Mouse (Mus musculus): ENCODE results near the gene Rnd1. TPM values are rescaled to one million over a fixed set of nuclear protein-coding genes. Genes with fewer than 3 reads are reported as not detected.

Gene Rnd1
- polyA plus RNA-seq, 1 experiment from 2014 or later: 0.75 TPM

DNA sequence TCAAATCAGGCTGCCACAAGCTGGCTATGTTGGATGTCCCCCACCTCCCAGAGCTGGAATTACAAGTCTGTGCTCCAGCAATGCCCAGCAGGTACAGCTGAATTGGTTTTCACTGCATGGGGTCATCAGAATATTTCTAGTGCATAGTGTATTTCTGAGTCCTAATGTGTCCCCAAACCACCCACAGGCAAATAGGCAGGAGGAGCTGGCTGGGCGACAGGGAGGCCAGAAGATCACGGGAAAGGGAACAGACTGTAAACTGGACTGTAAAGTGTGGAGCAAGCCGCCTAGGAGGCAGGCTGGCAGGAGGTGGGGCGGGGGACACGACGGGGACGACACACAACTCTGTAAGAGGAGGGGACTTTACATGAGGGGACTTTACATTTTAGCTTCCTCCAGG is 55.1 kb downstream of the Rnd1 start:
- Histone ChIP-seq H3K36me3 (ENCODE audit: control insufficient read depth, insufficient read depth, low read length) (no peaks in the 10 kb centered on the region), H3K27me3 (ENCODE audit: control insufficient read depth, insufficient read depth, low read length) (no peaks in the 10 kb centered on the region), H3K4me3 (ENCODE audit: low read depth, low read length) (no peak overlapping the region), H3K9me3 (ENCODE audit: control insufficient read depth, low read depth, low read length) (no peaks in the 10 kb centered on the region), H3K4me1 (ENCODE audit: control insufficient read depth, insufficient read depth, low read length) (peaks cover 5% of the 10 kb centered on the region; the same call in 1 of the 2 replicates), H3K4me2 (replicated peaks; ENCODE audit: low read depth, low read length) (no peak overlapping the region), H3K27ac (ENCODE audit: low read length) (no peak overlapping the region), H3K9ac (replicated peaks; ENCODE audit: low read depth, low read length) (no peak overlapping the region)
- no peak for ATAC-seq (ENCODE audit: insufficient number of reproducible peaks, insufficient read depth, low FRiP score, low read depth)
- 7% methylated on average over 7 of the region's 7 CpGs for WGBS

DNA sequence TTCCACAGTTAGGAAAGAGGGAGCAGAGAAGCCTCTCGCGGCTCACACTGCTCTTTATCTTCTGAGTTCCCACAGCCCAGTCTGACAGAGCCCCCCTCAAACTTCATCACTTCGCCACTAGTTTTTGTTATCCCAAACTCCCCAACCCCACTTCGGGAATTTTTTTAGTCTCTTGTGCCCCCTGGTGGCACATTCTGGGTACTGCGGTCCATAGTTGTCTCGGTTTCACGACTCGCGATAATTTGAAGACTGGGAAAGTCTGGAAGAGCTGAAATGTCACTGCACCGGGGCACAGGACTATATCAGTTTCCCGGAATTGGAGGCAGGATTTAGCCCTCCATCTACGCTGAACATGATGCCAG is 60.1 kb downstream of the Rnd1 start:
- H3K27me3 ChIP-seq (ENCODE audit: control insufficient read depth, insufficient read depth, low read length): no peaks in the 10 kb centered on the region
- no peak overlapping the region for H3K4me3 ChIP-seq (ENCODE audit: low read depth, low read length)
- H3K4me1 ChIP-seq (ENCODE audit: control insufficient read depth, insufficient read depth, low read length): 0 out of 2 replicates have a peak, but pooled peaks cover 4% of the 10 kb centered on the region
- no peaks in the 10 kb centered on the region for H3K36me3 ChIP-seq (ENCODE audit: control insufficient read depth, insufficient read depth, low read length)
- no peak overlapping the region for H3K4me2 ChIP-seq (replicated peaks; ENCODE audit: low read depth, low read length)
- no peak overlapping the region for H3K9ac ChIP-seq (replicated peaks; ENCODE audit: low read depth, low read length)
- under 1% methylated on average over 12 of the region's 12 CpGs for WGBS
- H3K9me3 ChIP-seq (ENCODE audit: control insufficient read depth, low read depth, low read length): no peaks in the 10 kb centered on the region
- no peak for ATAC-seq (ENCODE audit: insufficient number of reproducible peaks, insufficient read depth, low FRiP score, low read depth)
- no peak overlapping the region for H3K27ac ChIP-seq (ENCODE audit: low read length)

DNA sequence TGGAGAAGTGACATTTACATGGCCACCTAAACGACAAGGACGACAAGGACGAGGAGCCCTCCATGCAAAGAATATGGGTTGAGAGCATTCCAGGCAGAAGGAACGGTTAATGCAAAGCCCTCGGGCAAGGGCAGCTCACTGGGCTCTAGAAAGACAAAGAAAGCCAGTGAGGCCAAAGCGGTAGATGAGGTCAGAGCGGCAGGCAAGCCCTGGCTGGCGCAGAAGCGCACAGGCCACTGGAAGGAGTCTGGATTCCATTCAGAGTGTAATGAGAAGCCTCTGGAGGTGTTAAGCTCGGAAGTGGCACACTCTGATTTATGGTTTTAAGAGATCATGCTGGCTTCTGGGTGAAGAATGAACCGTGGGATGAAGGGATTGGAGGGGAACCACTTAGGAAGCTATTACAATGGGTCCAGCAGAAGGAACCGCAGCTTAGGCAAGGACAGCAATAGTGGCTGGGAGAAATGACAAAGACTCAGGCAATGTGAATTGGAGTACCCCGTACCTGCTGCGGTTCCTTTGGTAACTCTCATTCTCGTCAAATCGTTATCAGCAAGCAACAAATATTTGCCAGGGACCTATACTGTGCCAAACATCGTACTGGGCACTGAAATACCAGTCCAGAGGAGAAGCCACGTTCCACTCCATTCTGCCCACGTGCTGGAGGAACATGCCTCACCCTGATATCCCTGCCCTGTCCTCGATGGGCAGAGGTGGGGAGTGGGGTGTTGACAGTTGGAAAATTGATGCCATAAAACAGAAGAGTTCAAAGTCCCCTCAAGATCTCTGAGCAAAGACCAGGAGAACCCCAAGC is 60.7 kb downstream of the Rnd1 start:
- WGBS: 36% methylated on average over 20 of the region's 20 CpGs
- no peak overlapping the region for H3K4me2 ChIP-seq (replicated peaks; ENCODE audit: low read depth, low read length)
- no peaks in the 10 kb centered on the region for H3K36me3 ChIP-seq (ENCODE audit: control insufficient read depth, insufficient read depth, low read length)
- H3K4me1 ChIP-seq (ENCODE audit: control insufficient read depth, insufficient read depth, low read length): 0 out of 2 replicates have a peak, but pooled peaks cover 4% of the 10 kb centered on the region
- H3K9ac ChIP-seq (replicated peaks; ENCODE audit: low read depth, low read length): no peak overlapping the region
- H3K27me3 ChIP-seq (ENCODE audit: control insufficient read depth, insufficient read depth, low read length): no peaks in the 10 kb centered on the region
- no peak for ATAC-seq (ENCODE audit: insufficient number of reproducible peaks, insufficient read depth, low FRiP score, low read depth)
- H3K27ac ChIP-seq (ENCODE audit: low read length): no peak overlapping the region
- H3K9me3 ChIP-seq (ENCODE audit: control insufficient read depth, low read depth, low read length): no peaks in the 10 kb centered on the region
- no peak overlapping the region for H3K4me3 ChIP-seq (ENCODE audit: low read depth, low read length)

DNA sequence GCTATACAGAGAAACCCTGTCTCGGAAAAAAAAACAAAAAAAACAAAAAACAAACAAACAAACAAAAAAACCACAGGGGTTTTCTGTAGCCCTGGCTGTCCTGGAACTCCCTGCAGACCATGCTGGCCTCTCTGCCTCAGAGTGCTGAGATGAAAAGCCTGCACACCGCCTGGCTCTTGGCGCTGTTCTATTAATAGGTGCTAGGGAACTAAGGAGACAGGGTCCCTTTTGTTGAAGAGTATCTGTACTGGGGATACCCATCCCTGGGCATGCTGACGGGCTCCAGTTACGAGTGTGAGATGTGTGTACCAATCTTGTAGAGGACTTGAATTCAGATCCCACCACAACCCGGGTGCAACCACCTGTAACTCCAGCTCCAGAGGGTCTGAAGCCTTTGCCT is 61.5 kb downstream of the Rnd1 start:
- no peak overlapping the region for H3K4me2 ChIP-seq (replicated peaks; ENCODE audit: low read depth, low read length)
- H3K36me3 ChIP-seq (ENCODE audit: control insufficient read depth, insufficient read depth, low read length): no peaks in the 10 kb centered on the region
- no peaks in the 10 kb centered on the region for H3K9me3 ChIP-seq (ENCODE audit: control insufficient read depth, low read depth, low read length)
- ATAC-seq (ENCODE audit: insufficient number of reproducible peaks, insufficient read depth, low FRiP score, low read depth): no peak
- no peak overlapping the region for H3K27ac ChIP-seq (ENCODE audit: low read length)
- H3K4me1 ChIP-seq (ENCODE audit: control insufficient read depth, insufficient read depth, low read length): 0 out of 2 replicates have a peak, but pooled peaks cover 4% of the 10 kb centered on the region
- H3K4me3 ChIP-seq (ENCODE audit: low read depth, low read length): no peak overlapping the region
- no peaks in the 10 kb centered on the region for H3K27me3 ChIP-seq (ENCODE audit: control insufficient read depth, insufficient read depth, low read length)
- H3K9ac ChIP-seq (replicated peaks; ENCODE audit: low read depth, low read length): no peak overlapping the region
- WGBS: 74% methylated on average over 6 of the region's 6 CpGs

DNA sequence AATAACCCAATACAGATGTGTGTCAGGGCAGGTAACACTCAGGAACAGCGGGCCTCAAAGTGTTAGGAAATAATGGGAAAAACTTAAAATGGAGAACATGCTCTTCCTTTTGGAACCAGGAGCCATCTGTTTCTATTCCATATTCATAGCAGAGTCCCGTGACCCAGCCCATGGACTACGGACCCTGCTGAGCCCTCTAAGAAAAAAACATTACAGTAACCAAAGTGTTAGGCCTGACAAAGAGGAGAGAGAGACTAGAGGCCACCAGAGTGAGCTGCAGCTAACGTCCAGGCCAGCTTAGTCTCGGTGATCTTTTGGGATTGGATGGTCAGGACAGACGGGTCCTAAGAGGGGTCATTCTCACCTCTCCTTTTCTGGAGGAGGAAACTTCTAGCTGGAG is 62.3 kb downstream of the Rnd1 start:
- WGBS: 53% methylated on average over 6 of the region's 6 CpGs
- H3K4me2 ChIP-seq (replicated peaks; ENCODE audit: low read depth, low read length): no peak overlapping the region
- no peak for ATAC-seq (ENCODE audit: insufficient number of reproducible peaks, insufficient read depth, low FRiP score, low read depth)
- H3K4me3 ChIP-seq (ENCODE audit: low read depth, low read length): no peak overlapping the region
- H3K27ac ChIP-seq (ENCODE audit: low read length): no peak overlapping the region; the same call in 1 of the 2 replicates
- H3K9me3 ChIP-seq (ENCODE audit: control insufficient read depth, low read depth, low read length): no peaks in the 10 kb centered on the region
- no peak overlapping the region for H3K9ac ChIP-seq (replicated peaks; ENCODE audit: low read depth, low read length)
- H3K36me3 ChIP-seq (ENCODE audit: control insufficient read depth, insufficient read depth, low read length): no peaks in the 10 kb centered on the region
- no peaks in the 10 kb centered on the region for H3K27me3 ChIP-seq (ENCODE audit: control insufficient read depth, insufficient read depth, low read length)
- H3K4me1 ChIP-seq (ENCODE audit: control insufficient read depth, insufficient read depth, low read length): peaks cover 8% of the 10 kb centered on the region

DNA sequence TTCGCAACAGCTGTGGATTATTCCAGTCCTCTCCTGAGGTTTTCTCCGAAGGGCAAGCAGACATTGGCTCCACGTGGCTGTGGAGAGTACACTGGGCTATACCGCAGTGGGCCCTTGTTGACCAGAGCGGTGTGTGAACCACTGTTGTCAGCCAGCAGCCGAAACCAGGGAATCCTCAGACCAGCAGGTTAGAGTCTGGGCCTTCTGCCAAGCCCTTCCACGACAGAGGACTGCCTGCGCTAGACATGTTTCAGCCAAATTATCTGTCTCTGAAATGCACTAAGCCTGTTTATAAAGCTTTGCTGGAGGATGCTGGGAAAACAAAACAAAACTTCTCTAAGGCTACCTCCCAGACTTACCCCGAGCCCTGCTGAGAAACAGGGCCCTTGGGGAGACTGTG is 62.7 kb downstream of the Rnd1 start:
- Histone ChIP-seq H3K27ac (ENCODE audit: low read length) (no peak overlapping the region; the same call in 1 of the 2 replicates), H3K9ac (replicated peaks; ENCODE audit: low read depth, low read length) (no peak overlapping the region), H3K4me1 (ENCODE audit: control insufficient read depth, insufficient read depth, low read length) (peaks cover 8% of the 10 kb centered on the region), H3K4me3 (ENCODE audit: low read depth, low read length) (no peak overlapping the region), H3K27me3 (ENCODE audit: control insufficient read depth, insufficient read depth, low read length) (no peaks in the 10 kb centered on the region), H3K36me3 (ENCODE audit: control insufficient read depth, insufficient read depth, low read length) (no peaks in the 10 kb centered on the region), H3K9me3 (ENCODE audit: control insufficient read depth, low read depth, low read length) (no peaks in the 10 kb centered on the region), H3K4me2 (replicated peaks; ENCODE audit: low read depth, low read length) (no peak overlapping the region)
- WGBS: 54% methylated on average over 9 of the region's 9 CpGs
- no peak for ATAC-seq (ENCODE audit: insufficient number of reproducible peaks, insufficient read depth, low FRiP score, low read depth)

Other genes starting within 250 kb of the Rnd1 start
- gene Olfr282, start 246.2 kb downstream of the Rnd1 start, polyA plus RNA-seq (2014; fragmentation: Nextera tagmentation; extraction: Ambion mirVana): not detected in 2 replicates
- not detected in 2 replicates for gene Olfr281, start 224.9 kb downstream of the Rnd1 start, polyA plus RNA-seq (2014; fragmentation: Nextera tagmentation; extraction: Ambion mirVana)
- gene OR5BS1P, start 207.6 kb downstream of the Rnd1 start, polyA plus RNA-seq (2014; fragmentation: Nextera tagmentation; extraction: Ambion mirVana): not detected in 2 replicates
- gene Lalba, start 194.7 kb downstream of the Rnd1 start, polyA plus RNA-seq (2014; fragmentation: Nextera tagmentation; extraction: Ambion mirVana): not detected in 2 replicates
- gene Olfr279, start 185.1 kb downstream of the Rnd1 start, polyA plus RNA-seq (2014; fragmentation: Nextera tagmentation; extraction: Ambion mirVana): not detected in 2 replicates
- gene Kansl2, start 143.2 kb downstream of the Rnd1 start, polyA plus RNA-seq (2014; fragmentation: Nextera tagmentation; extraction: Ambion mirVana): 90.6 and 92.2 TPM in 2 replicates
- gene Ccnt1, start 106.5 kb downstream of the Rnd1 start, polyA plus RNA-seq (2014; fragmentation: Nextera tagmentation; extraction: Ambion mirVana): 60.0 and 61.2 TPM in 2 replicates
- not detected in 2 replicates for gene 4930415O20Rik, start 106.5 kb downstream of the Rnd1 start, polyA plus RNA-seq (2014; fragmentation: Nextera tagmentation; extraction: Ambion mirVana)
- gene Adcy6, start 67.4 kb downstream of the Rnd1 start, polyA plus RNA-seq (2014; fragmentation: Nextera tagmentation; extraction: Ambion mirVana): 21.9 and 23.0 TPM in 2 replicates
- 34.4 TPM in 2 replicates for gene Cacnb3, start 46.6 kb downstream of the Rnd1 start, polyA plus RNA-seq (2014; fragmentation: Nextera tagmentation; extraction: Ambion mirVana)
- gene Ddx23, start 14.6 kb downstream of the Rnd1 start, polyA plus RNA-seq (2014; fragmentation: Nextera tagmentation; extraction: Ambion mirVana): 30.1 and 30.3 TPM in 2 replicates
- 1.2 and 1.4 TPM in 2 replicates for gene Ccdc65, start 30.7 kb upstream of the Rnd1 start, polyA plus RNA-seq (2014; fragmentation: Nextera tagmentation; extraction: Ambion mirVana)
- gene Fkbp11, start 50.7 kb upstream of the Rnd1 start, polyA plus RNA-seq (2014; fragmentation: Nextera tagmentation; extraction: Ambion mirVana): 38.1 and 39.2 TPM in 2 replicates
- gene Arf3, start 85.8 kb upstream of the Rnd1 start, polyA plus RNA-seq (2014; fragmentation: Nextera tagmentation; extraction: Ambion mirVana): 33.2 and 34.5 TPM in 2 replicates
- not detected in 2 replicates for gene Wnt10b, start 100.7 kb upstream of the Rnd1 start, polyA plus RNA-seq (2014; fragmentation: Nextera tagmentation; extraction: Ambion mirVana)
- not detected in 2 replicates for gene Wnt1, start 112.4 kb upstream of the Rnd1 start, polyA plus RNA-seq (2014; fragmentation: Nextera tagmentation; extraction: Ambion mirVana)
- not detected in 2 replicates for gene Ddn, start 132.0 kb upstream of the Rnd1 start, polyA plus RNA-seq (2014; fragmentation: Nextera tagmentation; extraction: Ambion mirVana)
- gene Prkag1, start 154.1 kb upstream of the Rnd1 start, polyA plus RNA-seq (2014; fragmentation: Nextera tagmentation; extraction: Ambion mirVana): 76.3 and 80.0 TPM in 2 replicates
- gene Kmt2d, start 193.7 kb upstream of the Rnd1 start, polyA plus RNA-seq (2014; fragmentation: Nextera tagmentation; extraction: Ambion mirVana): 19.5 and 21.4 TPM in 2 replicates
- gene Rhebl1, start 217.1 kb upstream of the Rnd1 start, polyA plus RNA-seq (2014; fragmentation: Nextera tagmentation; extraction: Ambion mirVana): 8.1 and 9.9 TPM in 2 replicates
- gene Dhh, start 221.1 kb upstream of the Rnd1 start, polyA plus RNA-seq (2014; fragmentation: Nextera tagmentation; extraction: Ambion mirVana): 0.65 and 0.77 TPM in 2 replicates
- 5.1 and 8.8 TPM in 2 replicates for gene Lmbr1l, start 240.8 kb upstream of the Rnd1 start, polyA plus RNA-seq (2014; fragmentation: Nextera tagmentation; extraction: Ambion mirVana)